In genomic region chr4:116074861-116075620, GRCm38 (mm10) we compare ENCODE assay signal across 8 mouse cellular contexts. TPM values are rescaled to one million over a fixed set of nuclear protein-coding genes. Genes with fewer than 3 reads are reported as not detected.
DNase-seq lines count a peak whose midpoint lies in the region; ATAC-seq and TF ChIP-seq lines count a peak whose summit lies in the region.

TSS of gene Uqcrh (minus strand) at chr4:116075071.
TSS of gene Lrrc41 (plus strand) at chr4:116075269.

- peak within 1 kb of the TSS; percentile 87 for H3K4me3 ChIP-seq in embryonic facial prominence, embryonic 13.5 days
- H3K4me3 ChIP-seq in kidney, adult 2 months (ENCODE audit: insufficient read depth, low read depth, low read length), result peak within 1 kb of the TSS; percentile 99
- H3K4me3 ChIP-seq in limb, embryonic 12.5 days (replicated peaks), result peak within 1 kb of the TSS; percentile 98
- peak within 1 kb of the TSS; percentile 88 for H3K4me3 ChIP-seq in midbrain, embryonic 15.5 days
- H3K4me3 ChIP-seq in spleen, adult 2 months (ENCODE audit: extremely low read depth, insufficient read depth, insufficient read length), result peak within 1 kb of the TSS; percentile 86

- peak; percentile 90 for DNase-seq in 3134 (ENCODE audit: extremely low read depth, insufficient read length, low spot score)
- DNase-seq in adrenal gland, postnatal 36 days, result peak; percentile 96
- DNase-seq in heart, adult 18-20 months, result peak; percentile 95 to 96
- DNase-seq in kidney, adult 2 months, result peak; percentile 97
- DNase-seq in spleen, adult 2 months (ENCODE audit: low read depth in 1 of 2, low spot score in 2 of 2), result peak; percentile 87 to 96

- WGBS in embryonic facial prominence, embryonic 13.5 days, result under 1% methylated on average over 55 of the region's 55 CpGs
- under 1% methylated on average over 55 of the region's 55 CpGs for WGBS in kidney, adult 2 months
- under 1% methylated on average over 55 of the region's 55 CpGs for WGBS in limb, embryonic 12.5 days
- under 1% methylated on average over 55 of the region's 55 CpGs for WGBS in midbrain, embryonic 15.5 days
- under 1% methylated on average over 55 of the region's 55 CpGs for WGBS in spleen, adult 2 months

- peak within 1 kb of the TSS; percentile 98 for H3K27ac ChIP-seq in embryonic facial prominence, embryonic 13.5 days
- peak within 1 kb of the TSS; percentile 99 for H3K27ac ChIP-seq in kidney, adult 2 months (ENCODE audit: insufficient read depth, low read depth, low read length)
- peak within 1 kb of the TSS; percentile 99 for H3K27ac ChIP-seq in limb, embryonic 12.5 days
- peak within 1 kb of the TSS; percentile 95 for H3K27ac ChIP-seq in midbrain, embryonic 15.5 days
- H3K27ac ChIP-seq in spleen, adult 2 months (ENCODE audit: insufficient read depth, low read length), result peak within 1 kb of the TSS; percentile 83

- peaks cover 26% of the 10 kb centered on the region for H3K4me1 ChIP-seq in embryonic facial prominence, embryonic 13.5 days
- peaks cover 22% of the 10 kb centered on the region for H3K4me1 ChIP-seq in kidney, adult 2 months (ENCODE audit: control insufficient read depth, insufficient read depth, low read length)
- peaks cover 26% of the 10 kb centered on the region for H3K4me1 ChIP-seq in limb, embryonic 12.5 days (replicated peaks)
- peaks cover 37% of the 10 kb centered on the region for H3K4me1 ChIP-seq in midbrain, embryonic 15.5 days
- H3K4me1 ChIP-seq in spleen, adult 2 months (ENCODE audit: control insufficient read depth, insufficient read depth, insufficient read length), result no peaks in the 10 kb centered on the region; the same call in 1 of the 2 replicates

- no peaks in the 10 kb centered on the region for H3K9me3 ChIP-seq in embryonic facial prominence, embryonic 13.5 days
- H3K9me3 ChIP-seq in limb, embryonic 12.5 days, result no peaks in the 10 kb centered on the region
- no peaks in the 10 kb centered on the region for H3K9me3 ChIP-seq in midbrain, embryonic 15.5 days

- TF ChIP-seq CTCF in kidney, adult 2 months (conservative IDR thresholded peaks at IDR 0.05; ENCODE audit: insufficient read depth, insufficient read length, low read depth, low read length), result no peak
- TF ChIP-seq CTCF in spleen, adult 2 months (IDR thresholded peaks at IDR 0.05; ENCODE audit: extremely low read depth, insufficient read depth, insufficient read length, insufficient replicate concordance), result no peak

- H3K9ac ChIP-seq in embryonic facial prominence, embryonic 13.5 days, result peak within 1 kb of the TSS; percentile 98
- H3K9ac ChIP-seq in limb, embryonic 12.5 days (replicated peaks), result peak within 1 kb of the TSS; percentile 99
- peak within 1 kb of the TSS; percentile 95 for H3K9ac ChIP-seq in midbrain, embryonic 15.5 days

- peaks cover 10% of the 10 kb centered on the region for H3K36me3 ChIP-seq in embryonic facial prominence, embryonic 13.5 days
- peaks cover 3% of the 10 kb centered on the region; the same call in 1 of the 2 replicates for H3K36me3 ChIP-seq in kidney, adult 2 months (ENCODE audit: control insufficient read depth, insufficient read depth, low read length)
- peaks cover 15% of the 10 kb centered on the region for H3K36me3 ChIP-seq in limb, embryonic 12.5 days
- no peaks in the 10 kb centered on the region for H3K36me3 ChIP-seq in midbrain, embryonic 15.5 days (replicated peaks)
- H3K36me3 ChIP-seq in spleen, adult 2 months (ENCODE audit: control insufficient read depth, insufficient read depth, low read length), result peaks cover 4% of the 10 kb centered on the region

- peak within 1 kb of the TSS; percentile 90 for H3K4me2 ChIP-seq in embryonic facial prominence, embryonic 13.5 days
- H3K4me2 ChIP-seq in limb, embryonic 12.5 days, result peak within 1 kb of the TSS; percentile 90
- peak within 1 kb of the TSS; percentile 80 for H3K4me2 ChIP-seq in midbrain, embryonic 15.5 days

- H3K27me3 ChIP-seq in embryonic facial prominence, embryonic 13.5 days, result no peaks in the 10 kb centered on the region
- no peaks in the 10 kb centered on the region; the same call in 1 of the 2 replicates for H3K27me3 ChIP-seq in kidney, adult 2 months (replicated peaks; ENCODE audit: control insufficient read depth, insufficient read depth, low read length)
- no peaks in the 10 kb centered on the region for H3K27me3 ChIP-seq in limb, embryonic 12.5 days
- no peaks in the 10 kb centered on the region for H3K27me3 ChIP-seq in midbrain, embryonic 15.5 days (replicated peaks)
- peaks cover 2% of the 10 kb centered on the region; the same call in 1 of the 2 replicates for H3K27me3 ChIP-seq in spleen, adult 2 months (ENCODE audit: control insufficient read depth, insufficient read depth, low read length)

- TF ChIP-seq POLR2A in kidney, adult 2 months (IDR thresholded peaks at IDR 0.05; ENCODE audit: low read depth, low read length), result peak; percentile 78
- TF ChIP-seq POLR2A in spleen, adult 2 months (IDR thresholded peaks at IDR 0.05; ENCODE audit: low read depth, low read length), result peak; percentile 87

- peak; percentile 93 for ATAC-seq in embryonic facial prominence, embryonic 13.5 days (ENCODE audit: insufficient number of reproducible peaks, insufficient read depth, low FRiP score, low TSS enrichment, low read depth)
- ATAC-seq in limb, embryonic 12.5 days (ENCODE audit: insufficient number of reproducible peaks, insufficient read depth, low FRiP score, low TSS enrichment, low read depth), result peak; percentile 93
- peak; percentile 95 for ATAC-seq in midbrain, embryonic 15.5 days (replicated peaks)

RNA-seq across cellular contexts. Expression of gene Uqcrh, which starts in this region (rescaled TPM):
- total RNA-seq in adrenal gland, postnatal 36 days (2021), result 100 to 1,000 TPM; 612 to 614 TPM
- 479 and 566 TPM in 2 replicates for polyA plus RNA-seq in embryonic facial prominence, embryonic 13.5 days (2015; fragmentation: Nextera tagmentation; extraction: Ambion mirVana)
- 1,000 to 10,000 TPM; 1,939 to 2,067 TPM for total RNA-seq in heart, adult 18-20 months (2021)
- 355 and 608 TPM in 2 replicates for polyA plus RNA-seq in kidney, adult 2 months (2012; rRNA removed)
- 436 and 452 TPM in 2 replicates for polyA plus RNA-seq in limb, embryonic 12.5 days (2016; fragmentation: Nextera tagmentation; extraction: Ambion mirVana)
- 406 and 430 TPM in 2 replicates for polyA plus RNA-seq in midbrain, embryonic 15.5 days (2015; fragmentation: Nextera tagmentation; extraction: Ambion mirVana)
- 44.5 and 48.9 TPM in 2 replicates for polyA plus RNA-seq in spleen, adult 2 months (2012; rRNA removed)

RNA-seq across cellular contexts. Expression of gene Lrrc41, which starts in this region (rescaled TPM):
- 10 to 100 TPM; 66.1 to 72.7 TPM for total RNA-seq in adrenal gland, postnatal 36 days (2021)
- 78.3 and 80.8 TPM in 2 replicates for polyA plus RNA-seq in embryonic facial prominence, embryonic 13.5 days (2015; fragmentation: Nextera tagmentation; extraction: Ambion mirVana)
- 10 to 100 TPM; 25.3 to 26.2 TPM for total RNA-seq in heart, adult 18-20 months (2021)
- 47.3 and 56.4 TPM in 2 replicates for polyA plus RNA-seq in kidney, adult 2 months (2012; rRNA removed)
- 78.9 and 82.6 TPM in 2 replicates for polyA plus RNA-seq in limb, embryonic 12.5 days (2016; fragmentation: Nextera tagmentation; extraction: Ambion mirVana)
- 74.4 and 74.5 TPM in 2 replicates for polyA plus RNA-seq in midbrain, embryonic 15.5 days (2015; fragmentation: Nextera tagmentation; extraction: Ambion mirVana)
- 22.4 and 35.3 TPM in 2 replicates for polyA plus RNA-seq in spleen, adult 2 months (2012; rRNA removed)

Comparison
In these comparisons a context has a peak if more than half of its experiments do, and no peak if none do; other contexts are left out.
1. Peak in every context shown above with its lines: DNase-seq, ATAC-seq, H3K4me3 ChIP-seq and H3K27ac ChIP-seq.